Mouse (Mus musculus): ENCODE measurements around the gene Kbtbd12. TPM values are rescaled to one million over a fixed set of nuclear protein-coding genes. Genes with fewer than 3 reads are reported as not detected.

Kbtbd12 gene
- polyA plus RNA-seq, 2 experiments: 0.78 to 0.95 TPM

- Histone ChIP-seq H3K4me3 (replicated peaks; ENCODE audit: low read length) (no peak overlapping the region), H3K4me1 (ENCODE audit: control insufficient read depth, insufficient read depth, low read length) (0 out of 2 replicates have a peak, but pooled peaks cover 2% of the 10 kb centered on the region), H3K9ac (ENCODE audit: low read depth, low read length, severe bottlenecking) (no peak overlapping the region), H3K4me2 (replicated peaks; ENCODE audit: low read depth, low read length, severe bottlenecking) (no peak overlapping the region), H3K27ac (replicated peaks; ENCODE audit: low read depth, low read length) (no peak overlapping the region), H3K36me3 (ENCODE audit: control insufficient read depth, insufficient read depth, low read length) (peaks cover 66% of the 10 kb centered on the region), H3K27me3 (ENCODE audit: control insufficient read depth, insufficient read depth, low read length) (no peaks in the 10 kb centered on the region), H3K9me3 (ENCODE audit: control insufficient read depth, low read length) (no peaks in the 10 kb centered on the region)
- DNase-seq (ENCODE audit: low spot score): no peak
- no peak for ATAC-seq (ENCODE audit: low FRiP score, low read depth)
- no peak for TF ChIP-seq POLR2A (IDR thresholded peaks at IDR 0.05; ENCODE audit: borderline replicate concordance, extremely low read depth, insufficient read depth, insufficient read length)
- WGBS: 74% methylated on average over 13 of the region's 13 CpGs
Measured at GRCm38 (mm10) chr6:88502030-88502970, 135.4 kb downstream of the Kbtbd12 start.

GRCm38 (mm10) chr6:88500405-88500767 is 137.4 kb downstream of the Kbtbd12 start:
- Histone ChIP-seq H3K4me2 (replicated peaks; ENCODE audit: low read depth, low read length, severe bottlenecking) (peak overlapping the region; percentile 97), H3K27ac (replicated peaks; ENCODE audit: low read depth, low read length) (no peak overlapping the region), H3K4me3 (replicated peaks; ENCODE audit: low read length) (peak overlapping the region; percentile 51), H3K36me3 (ENCODE audit: control insufficient read depth, insufficient read depth, low read length) (peaks cover 58% of the 10 kb centered on the region), H3K9me3 (ENCODE audit: control insufficient read depth, low read length) (no peaks in the 10 kb centered on the region), H3K27me3 (ENCODE audit: control insufficient read depth, insufficient read depth, low read length) (no peaks in the 10 kb centered on the region), H3K4me1 (ENCODE audit: control insufficient read depth, insufficient read depth, low read length) (0 out of 2 replicates have a peak, but pooled peaks cover 2% of the 10 kb centered on the region), H3K9ac (ENCODE audit: low read depth, low read length, severe bottlenecking) (peak overlapping the region; percentile 70)
- 9% methylated on average over 3 of the region's 3 CpGs for WGBS
- ATAC-seq (ENCODE audit: low FRiP score, low read depth): peak; percentile 21; the same call in 1 of the 2 replicates
- no peak for DNase-seq (ENCODE audit: low spot score)
- no peak for TF ChIP-seq POLR2A (IDR thresholded peaks at IDR 0.05; ENCODE audit: borderline replicate concordance, extremely low read depth, insufficient read depth, insufficient read length)

DNA sequence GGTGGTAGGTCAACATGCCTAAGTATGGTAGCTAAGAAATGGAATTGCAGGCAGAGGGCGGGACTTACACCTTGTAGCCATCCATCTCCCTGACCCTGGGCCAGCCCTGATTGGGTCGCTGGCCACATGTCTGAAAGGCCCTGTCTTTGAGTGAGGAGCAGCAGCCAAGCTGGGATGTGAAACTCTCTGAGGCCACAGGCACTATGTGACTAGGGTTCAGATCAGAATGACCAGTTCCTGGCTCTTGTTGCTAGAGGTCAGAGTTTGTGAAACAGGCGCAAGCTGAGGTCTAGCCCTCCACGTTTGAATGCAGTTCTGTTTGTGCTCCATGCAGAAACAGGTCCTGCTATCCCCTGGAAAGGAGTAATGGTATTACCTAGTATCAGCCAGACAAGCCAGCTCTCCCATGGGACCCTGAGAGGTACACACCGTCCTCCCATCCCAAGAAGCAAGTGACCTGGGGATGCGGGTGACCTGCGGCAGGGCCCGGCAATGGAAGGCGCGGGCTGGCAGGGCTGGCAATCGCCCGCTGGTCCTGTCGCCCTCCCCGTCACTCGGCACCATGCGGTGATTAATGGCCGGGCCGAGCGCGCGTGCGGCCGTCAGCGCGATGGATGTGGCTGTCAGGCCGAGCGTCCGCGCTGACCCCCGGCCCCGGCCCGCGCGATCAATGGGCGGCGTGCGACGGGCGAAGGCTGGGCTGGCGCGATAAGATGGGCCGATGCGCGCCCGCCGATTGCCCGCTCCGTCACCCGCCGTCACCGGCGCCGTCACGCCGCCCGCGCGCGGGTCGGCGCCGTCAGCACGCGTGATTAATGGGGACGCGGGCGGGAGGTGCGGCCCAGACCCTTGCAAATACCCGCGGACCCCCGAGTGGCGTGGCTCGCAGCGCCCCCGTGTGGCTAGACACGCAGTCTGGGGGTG is 138.0 kb downstream of the Kbtbd12 start:
- no peak for TF ChIP-seq POLR2A (IDR thresholded peaks at IDR 0.05; ENCODE audit: borderline replicate concordance, extremely low read depth, insufficient read depth, insufficient read length)
- Histone ChIP-seq H3K4me1 (ENCODE audit: control insufficient read depth, insufficient read depth, low read length) (0 out of 2 replicates have a peak, but pooled peaks cover 2% of the 10 kb centered on the region), H3K36me3 (ENCODE audit: control insufficient read depth, insufficient read depth, low read length) (peaks cover 51% of the 10 kb centered on the region), H3K4me2 (replicated peaks; ENCODE audit: low read depth, low read length, severe bottlenecking) (peak overlapping the region; percentile 97), H3K9ac (ENCODE audit: low read depth, low read length, severe bottlenecking) (peak overlapping the region; percentile 70), H3K27ac (replicated peaks; ENCODE audit: low read depth, low read length) (no peak overlapping the region), H3K9me3 (ENCODE audit: control insufficient read depth, low read length) (no peaks in the 10 kb centered on the region), H3K4me3 (replicated peaks; ENCODE audit: low read length) (peak overlapping the region; percentile 51), H3K27me3 (ENCODE audit: control insufficient read depth, insufficient read depth, low read length) (no peaks in the 10 kb centered on the region)
- WGBS: 4% methylated on average over 45 of the region's 76 CpGs
- DNase-seq (ENCODE audit: low spot score): peak; percentile 48
- peak; percentile 79 for ATAC-seq (ENCODE audit: low FRiP score, low read depth)

Other genes starting within 250 kb of the Kbtbd12 start
- 23.0 and 32.4 TPM in 2 replicates for gene Eefsec, start 191.4 kb downstream of the Kbtbd12 start, polyA plus RNA-seq (2012; rRNA removed)
- 38.2 and 51.9 TPM in 2 replicates for gene Eefsec, start 191.4 kb downstream of the Kbtbd12 start, polyA plus RNA-seq (2014; fragmentation: Nextera tagmentation; extraction: Ambion mirVana)
- 67.4 and 79.9 TPM in 2 replicates for gene Ruvbl1, start 172.5 kb downstream of the Kbtbd12 start, polyA plus RNA-seq (2012; rRNA removed)
- 120 and 130 TPM in 2 replicates for gene Ruvbl1, start 172.5 kb downstream of the Kbtbd12 start, polyA plus RNA-seq (2014; fragmentation: Nextera tagmentation; extraction: Ambion mirVana)
- 254 and 348 TPM in 2 replicates for gene Sec61a1, start 119.0 kb downstream of the Kbtbd12 start, polyA plus RNA-seq (2012; rRNA removed)
- gene Sec61a1, start 119.0 kb downstream of the Kbtbd12 start, polyA plus RNA-seq (2014; fragmentation: Nextera tagmentation; extraction: Ambion mirVana): 270 and 273 TPM in 2 replicates
- 7.5 and 9.0 TPM in 2 replicates for gene Mgll, start 86.5 kb upstream of the Kbtbd12 start, polyA plus RNA-seq (2012; rRNA removed)
- gene Mgll, start 86.5 kb upstream of the Kbtbd12 start, polyA plus RNA-seq (2014; fragmentation: Nextera tagmentation; extraction: Ambion mirVana): 17.6 and 18.8 TPM in 2 replicates
- 50.8 and 60.5 TPM in 2 replicates for gene Abtb1, start 204.0 kb upstream of the Kbtbd12 start, polyA plus RNA-seq (2012; rRNA removed)
- 24.9 and 26.1 TPM in 2 replicates for gene Abtb1, start 204.0 kb upstream of the Kbtbd12 start, polyA plus RNA-seq (2014; fragmentation: Nextera tagmentation; extraction: Ambion mirVana)
- 192 and 242 TPM in 2 replicates for gene Podxl2, start 237.1 kb upstream of the Kbtbd12 start, polyA plus RNA-seq (2012; rRNA removed)
- gene Podxl2, start 237.1 kb upstream of the Kbtbd12 start, polyA plus RNA-seq (2014; fragmentation: Nextera tagmentation; extraction: Ambion mirVana): 96.2 and 97.2 TPM in 2 replicates

Data from limb, embryonic 14.5 days (tissue).